Mouse (Mus musculus): ENCODE data around the gene Chka.

Chka gene

GRCm38 (mm10) chr19:3846676-3847604 lies 4.6 kb upstream of the Chka start:
- DNase-seq = no peak

GRCm38 (mm10) chr19:3847711-3848110 lies 3.9 kb upstream of the Chka start:
- DNase-seq = no peak

GRCm38 (mm10) chr19:3848207-3848808 lies 3.3 kb upstream of the Chka start:
- peak; percentile 69 for DNase-seq

- no peak for DNase-seq
These were observed 2.3 kb upstream of the Chka start for GRCm38 (mm10) chr19:3849251-3849650.

GRCm38 (mm10) chr19:3850076-3850475 lies 1.5 kb upstream of the Chka start:
- DNase-seq = peak; percentile 42

- peak; percentile 90 for DNase-seq
These were observed 615 bp upstream of the Chka start for GRCm38 (mm10) chr19:3850847-3851469.

DNA sequence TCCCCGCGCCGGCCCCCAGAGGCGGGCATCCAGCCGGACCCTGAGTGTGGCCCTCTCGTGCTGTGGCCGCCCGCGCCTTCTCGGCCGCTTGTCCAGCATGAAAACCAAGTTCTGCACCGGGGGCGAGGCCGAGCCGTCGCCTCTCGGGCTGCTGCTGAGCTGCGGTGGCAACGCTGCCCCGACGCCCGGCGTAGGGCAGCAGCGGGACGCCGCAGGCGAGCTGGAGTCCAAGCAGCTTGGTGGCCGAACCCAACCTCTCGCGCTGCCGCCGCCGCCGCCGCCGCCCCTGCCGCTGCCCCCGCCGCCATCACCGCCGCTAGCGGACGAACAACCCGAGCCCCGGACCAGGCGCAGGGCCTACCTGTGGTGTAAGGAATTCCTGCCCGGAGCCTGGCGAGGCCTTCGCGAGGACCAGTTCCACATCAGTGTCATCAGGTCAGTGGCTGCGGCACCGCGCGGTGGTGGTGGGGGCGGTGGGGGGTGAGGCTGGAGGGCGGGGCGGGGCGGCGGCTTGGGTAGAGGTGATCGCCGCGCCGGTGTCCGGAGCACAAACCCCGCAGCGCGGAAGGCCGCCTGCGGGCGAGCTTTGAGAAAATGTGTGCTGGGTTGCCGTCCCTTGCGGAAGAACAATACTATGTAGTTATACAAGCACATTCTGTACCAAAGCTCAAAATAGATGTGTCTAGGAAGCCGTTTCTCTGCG lies 557 bp downstream of the Chka start:
- DNase-seq = peak; percentile 56

DNA sequence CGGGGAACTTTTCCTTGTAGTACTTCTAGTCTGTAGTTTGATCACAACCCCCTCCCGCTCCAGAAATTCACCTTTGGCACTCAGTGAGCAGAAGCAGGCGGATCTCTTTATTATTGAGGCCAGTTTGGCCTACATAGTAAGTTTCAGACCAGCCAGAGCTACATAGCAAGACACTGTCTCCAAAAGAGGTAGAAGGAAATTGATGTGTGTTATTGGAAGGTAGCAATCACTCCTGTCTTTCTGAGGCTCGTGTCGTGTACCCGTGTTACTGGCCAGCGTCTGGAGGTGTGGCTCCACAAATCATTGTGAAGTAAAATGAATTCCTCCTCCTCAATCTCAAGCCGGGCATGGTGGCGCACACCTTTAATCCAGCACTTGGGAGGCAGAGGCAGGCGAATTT lies 1.5 kb downstream of the Chka start:
- DNase-seq = no peak

GRCm38 (mm10) chr19:3853891-3854290 lies 2.3 kb downstream of the Chka start:
- no peak for DNase-seq

- DNase-seq = no peak
These were observed 3.5 kb downstream of the Chka start for GRCm38 (mm10) chr19:3855091-3855490.

DNA sequence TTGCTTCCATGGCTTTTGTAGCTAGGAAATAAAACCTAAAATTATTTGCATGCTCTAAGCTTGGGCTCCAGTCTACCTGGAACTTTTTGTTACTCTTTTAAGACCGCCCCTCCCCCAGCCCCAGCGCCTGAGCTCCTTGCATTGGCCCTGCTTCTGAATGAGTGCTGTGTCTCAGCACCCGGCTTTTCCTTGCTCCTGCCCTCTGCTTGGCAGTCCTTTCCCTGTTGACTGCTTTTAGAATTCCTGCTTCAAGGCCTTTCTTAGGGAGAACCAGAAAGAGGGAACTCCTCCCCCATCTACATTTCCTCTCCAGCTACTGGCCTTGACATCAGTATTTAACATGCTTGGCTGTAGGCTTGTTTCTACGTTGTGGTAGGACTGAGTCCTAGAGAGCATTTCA lies 4.0 kb downstream of the Chka start:
- DNase-seq = no peak

- no peak for DNase-seq
These were observed 5.6 kb downstream of the Chka start for GRCm38 (mm10) chr19:3857220-3857619.

DNA sequence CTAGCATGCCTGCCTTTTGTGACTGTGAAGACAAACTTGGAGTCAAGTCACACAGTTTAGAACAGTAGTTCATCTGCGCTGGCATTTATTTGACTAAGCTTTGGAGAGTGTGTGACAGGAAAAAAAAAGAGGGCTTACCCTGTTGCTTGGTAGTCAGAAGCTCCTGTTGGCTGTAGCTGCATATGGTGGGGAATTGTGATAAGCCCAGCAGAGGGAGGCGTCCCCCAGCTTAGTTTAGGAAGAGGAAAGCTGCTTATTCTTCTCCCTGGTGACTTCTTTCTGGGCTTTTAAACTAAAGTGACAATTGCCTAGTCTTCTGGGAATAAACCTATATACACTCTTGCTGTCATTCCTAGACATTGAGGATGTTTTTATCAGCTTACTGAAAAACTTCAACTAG lies 11.1 kb downstream of the Chka start:
- no peak for DNase-seq

DNA sequence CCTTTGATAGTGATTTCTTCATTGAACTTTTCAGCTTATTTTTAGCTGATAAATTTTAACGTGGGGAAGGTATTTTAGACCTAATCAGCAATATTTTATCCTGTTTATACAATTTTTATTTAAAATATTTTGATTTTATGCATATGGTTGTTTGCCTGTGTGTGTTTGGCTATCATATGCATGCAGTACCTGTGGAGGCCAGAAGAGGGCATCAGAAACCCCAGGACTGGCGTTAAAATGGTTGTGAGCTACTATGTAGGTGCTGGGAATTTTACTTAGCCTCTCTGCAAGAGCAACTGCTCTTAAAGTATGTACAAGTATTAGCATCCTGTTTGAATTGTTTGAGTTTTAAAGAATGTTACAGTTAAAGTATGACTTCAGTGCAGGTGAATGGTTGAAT lies 13.4 kb downstream of the Chka start:
- DNase-seq = no peak

DNA sequence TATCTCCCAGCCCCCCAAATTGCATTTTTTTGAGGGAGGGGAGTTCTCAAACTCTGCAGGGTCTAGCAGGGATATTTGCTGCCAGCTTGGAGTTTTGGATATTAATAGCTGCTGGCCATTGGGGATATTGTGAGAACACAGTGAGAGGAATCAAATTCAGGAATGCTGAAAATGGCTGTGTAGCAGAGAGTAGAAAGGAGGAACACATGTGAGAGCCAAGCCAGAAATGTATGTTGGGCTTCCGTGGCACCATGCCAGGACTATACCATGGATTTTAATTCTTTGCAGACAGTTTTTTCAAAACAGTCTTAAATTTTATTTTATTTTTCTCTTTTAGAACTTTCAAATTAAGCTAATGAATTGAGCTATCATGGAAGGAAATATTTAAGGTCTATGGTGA lies 16.7 kb downstream of the Chka start:
- no peak for DNase-seq

DNA sequence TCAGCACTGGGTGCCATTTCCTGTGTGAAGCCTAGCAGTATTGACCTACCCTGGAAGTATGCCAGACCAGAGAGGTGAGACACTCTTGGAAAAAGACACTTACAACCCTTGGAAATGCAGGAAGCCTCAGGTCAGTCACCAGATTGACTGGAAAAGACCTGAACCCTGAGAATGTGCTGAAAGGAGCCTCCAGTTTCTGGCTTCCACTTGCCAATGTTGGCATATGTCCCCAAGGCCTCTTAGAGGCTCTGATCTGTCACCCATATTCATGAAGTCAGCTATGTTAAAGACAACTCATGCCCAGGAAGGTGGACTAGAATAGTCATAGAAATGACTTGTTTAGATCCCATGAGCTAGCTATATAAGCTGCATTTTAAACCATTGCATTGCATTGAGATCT lies 19.9 kb downstream of the Chka start:
- DNase-seq = no peak

DNA sequence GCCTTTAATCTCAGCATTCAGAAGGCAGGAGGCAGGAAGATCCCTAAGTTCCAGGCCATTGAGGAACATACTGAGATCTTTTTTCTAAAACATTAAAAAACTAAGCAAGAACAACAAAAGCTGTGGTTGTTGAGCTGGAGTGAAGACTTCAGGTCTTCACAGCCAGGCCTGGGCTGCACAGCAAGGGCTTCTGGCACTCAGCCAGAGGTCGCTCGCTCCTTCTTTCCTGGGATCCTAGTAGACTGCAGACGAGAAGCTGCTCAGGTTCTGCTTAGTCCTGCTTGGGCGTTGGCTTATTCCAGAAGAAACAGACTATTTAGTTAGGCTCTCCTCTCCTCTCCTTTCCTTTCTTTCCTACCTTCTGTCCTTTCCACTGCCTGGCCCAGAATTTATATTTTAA lies 20.8 kb downstream of the Chka start:
- no peak for DNase-seq

GRCm38 (mm10) chr19:3875045-3875444 lies 23.5 kb downstream of the Chka start:
- DNase-seq = no peak

- peak; percentile 58 for DNase-seq
These were observed 28.7 kb downstream of the Chka start for GRCm38 (mm10) chr19:3880054-3880848.

DNA sequence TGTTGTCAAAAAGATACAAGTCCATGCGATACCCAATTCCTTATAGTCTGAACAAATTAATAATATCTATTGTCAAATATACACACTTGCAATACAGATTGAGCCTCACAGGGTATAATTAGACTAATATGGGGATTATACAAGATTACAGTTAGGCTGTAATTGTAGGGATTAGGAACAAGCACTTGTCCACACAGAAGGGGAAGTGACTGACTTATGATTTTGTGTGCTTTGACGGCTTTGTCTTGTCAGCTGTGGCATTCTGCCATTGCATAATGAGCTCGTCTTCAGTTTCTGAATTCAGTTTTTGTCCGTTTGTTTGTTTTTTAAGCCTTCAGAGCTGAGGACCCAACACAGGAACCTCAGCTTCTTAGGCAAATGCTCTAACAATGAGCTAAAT lies 30.6 kb downstream of the Chka start:
- no peak for DNase-seq

- DNase-seq = no peak
These were observed 32.9 kb downstream of the Chka start for GRCm38 (mm10) chr19:3884325-3884990.

- no peak for DNase-seq
These were observed 37.5 kb downstream of the Chka start for GRCm38 (mm10) chr19:3889096-3889495.
